Mouse (Mus musculus): ENCODE data around the gene Trpc4ap. TPM values are rescaled to one million over a fixed set of nuclear protein-coding genes. Genes with fewer than 3 reads are reported as not detected.
"Not testable (repeated sequence)": the region's sequence is repeated elsewhere in the genome, so short reads cannot be mapped to it uniquely, and the experiment has no call there.

Gene Trpc4ap
- total and polyA plus RNA-seq, 3 experiments = 60.4 to 187 (median 161) TPM

DNA sequence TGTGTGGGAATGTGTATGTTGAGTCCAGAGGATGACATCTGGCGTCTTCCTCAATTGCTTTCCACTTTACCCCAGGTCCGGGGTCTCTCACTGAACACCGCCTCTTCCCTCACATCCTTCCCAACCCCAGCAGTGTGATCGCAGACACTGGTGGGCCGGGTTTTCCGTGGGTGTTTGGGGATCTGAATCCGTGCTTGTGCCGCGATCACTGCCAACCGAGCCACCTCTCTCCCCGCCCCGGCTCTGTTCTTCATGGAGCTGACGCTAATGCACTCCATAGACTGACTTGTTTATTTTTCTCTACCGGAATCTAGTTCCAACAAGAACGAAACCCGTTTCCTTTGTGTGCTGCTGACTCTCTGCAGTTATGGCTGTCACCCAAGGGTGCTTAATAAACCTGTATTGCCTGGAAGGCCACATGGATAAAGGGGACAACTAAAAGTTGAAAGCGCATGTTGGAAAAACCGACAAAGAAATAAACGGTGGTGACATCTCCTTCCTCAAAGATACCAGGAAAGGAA lies 9.3 kb upstream of the Trpc4ap start:
- no peak overlapping the region for H3K9ac ChIP-seq (ENCODE audit: control insufficient read depth, low read depth, low read length, poor library complexity, severe bottlenecking)
- no peaks in the 10 kb centered on the region for H3K27me3 ChIP-seq (ENCODE audit: control insufficient read depth in 1 of 2, insufficient read depth in 2 of 2, low read length in 2 of 2)
- no peak overlapping the region for H3K4me3 ChIP-seq (ENCODE audit: control insufficient read depth in 1 of 2, insufficient read depth in 1 of 2, low read depth in 2 of 2, low read length in 2 of 2)
- no peaks in the 10 kb centered on the region; a peak in 1 of 4 replicates for H3K36me3 ChIP-seq (ENCODE audit: control insufficient read depth in 1 of 2, insufficient read depth in 2 of 2, low read length in 2 of 2)
- no peaks in the 10 kb centered on the region for H3K79me2 ChIP-seq (ENCODE audit: control insufficient read depth, insufficient read depth, low read length, poor library complexity)
- TF ChIP-seq MYC (IDR thresholded peaks at IDR 0.05; ENCODE audit: low read depth, low read length) (no peak), ZKSCAN1 (IDR thresholded peaks at IDR 0.05; ENCODE audit: low read depth, low read length) (no peak), RCOR1 (IDR thresholded peaks at IDR 0.05; ENCODE audit: low read depth, low read length) (no peak), CTCF (IDR thresholded peaks at IDR 0.05 in 2 of 3, conservative IDR thresholded peaks at IDR 0.05 in 1 of 3; ENCODE audit: control insufficient read depth in 1 of 3, insufficient read depth in 1 of 3, low read depth in 2 of 3, low read length in 3 of 3, poor library complexity in 1 of 3, severe bottlenecking in 1 of 3) (no peak), ZC3H11A (IDR thresholded peaks at IDR 0.05; ENCODE audit: low read depth, low read length) (no peak), E2F4 (IDR thresholded peaks at IDR 0.05; ENCODE audit: borderline replicate concordance, low read depth, low read length) (no peak), TAL1 (IDR thresholded peaks at IDR 0.05; ENCODE audit: low read length) (no peak), ETS1 (IDR thresholded peaks at IDR 0.05; ENCODE audit: low read depth, low read length) (no peak)
- no peak for DNase-seq (ENCODE audit: low read depth, low spot score)
- H3K27ac ChIP-seq (ENCODE audit: control insufficient read depth, low read depth, low read length) = no peak overlapping the region
- H3K9me3 ChIP-seq (replicated peaks; ENCODE audit: insufficient read depth, low read length) = no peaks in the 10 kb centered on the region
- H3K4me1 ChIP-seq (ENCODE audit: control insufficient read depth in 1 of 2, insufficient read depth in 2 of 2, low read length in 2 of 2) = peaks cover 0 to 3% of the 10 kb centered on the region in 2 experiments; a peak in 1 of 4 replicates

- not testable (repeated sequence) for H3K36me3 ChIP-seq (ENCODE audit: control insufficient read depth in 1 of 2, insufficient read depth in 2 of 2, low read length in 2 of 2); H3K27ac ChIP-seq (ENCODE audit: control insufficient read depth, low read depth, low read length); H3K9ac ChIP-seq (ENCODE audit: control insufficient read depth, low read depth, low read length, poor library complexity, severe bottlenecking); H3K79me2 ChIP-seq (ENCODE audit: control insufficient read depth, insufficient read depth, low read length, poor library complexity); H3K4me1 ChIP-seq (ENCODE audit: control insufficient read depth in 1 of 2, insufficient read depth in 2 of 2, low read length in 2 of 2); DNase-seq (ENCODE audit: low read depth, low spot score); H3K9me3 ChIP-seq (replicated peaks; ENCODE audit: insufficient read depth, low read length); H3K27me3 ChIP-seq (ENCODE audit: control insufficient read depth in 1 of 2, insufficient read depth in 2 of 2, low read length in 2 of 2); H3K4me3 ChIP-seq (ENCODE audit: control insufficient read depth in 1 of 2, insufficient read depth in 1 of 2, low read depth in 2 of 2, low read length in 2 of 2)
- peak; percentile 68 for TF ChIP-seq TBP (IDR thresholded peaks at IDR 0.05; ENCODE audit: low read depth, low read length)
Observed at GRCm38 (mm10) chr2:155698443-155698842, 6.3 kb upstream of the Trpc4ap start.

GRCm38 (mm10) chr2:155696851-155697250 lies 4.7 kb upstream of the Trpc4ap start:
- TF ChIP-seq POLR2A (IDR thresholded peaks at IDR 0.05; ENCODE audit: control insufficient read depth in 1 of 2, insufficient read depth in 1 of 2, low read depth in 1 of 2, low read length in 2 of 2, poor library complexity in 1 of 2) (no peak), ZMIZ1 (IDR thresholded peaks at IDR 0.05; ENCODE audit: low read depth, low read length) (no peak), USF1 (IDR thresholded peaks at IDR 0.05; ENCODE audit: low read depth, low read length) (no peak), E2F4 (IDR thresholded peaks at IDR 0.05; ENCODE audit: borderline replicate concordance, low read depth, low read length) (no peak), TBP (IDR thresholded peaks at IDR 0.05; ENCODE audit: low read depth, low read length) (no peak), CTCF (IDR thresholded peaks at IDR 0.05 in 2 of 3, conservative IDR thresholded peaks at IDR 0.05 in 1 of 3; ENCODE audit: control insufficient read depth in 1 of 3, insufficient read depth in 1 of 3, low read depth in 2 of 3, low read length in 3 of 3, poor library complexity in 1 of 3, severe bottlenecking in 1 of 3) (no peak), CHD2 (IDR thresholded peaks at IDR 0.05; ENCODE audit: low read length) (no peak), MXI1 (IDR thresholded peaks at IDR 0.05; ENCODE audit: low read depth, low read length) (no peak), POLR2AphosphoS5 (IDR thresholded peaks at IDR 0.05; ENCODE audit: borderline replicate concordance, low read depth, low read length) (no peak), POLR2AphosphoS2 (IDR thresholded peaks at IDR 0.05; ENCODE audit: low read length) (no peak), NRF1 (IDR thresholded peaks at IDR 0.05; ENCODE audit: insufficient read depth, low read depth, low read length, poor library complexity, severe bottlenecking) (no peak), HCFC1 (IDR thresholded peaks at IDR 0.05; ENCODE audit: low read depth, low read length) (no peak), JUND (IDR thresholded peaks at IDR 0.05; ENCODE audit: low read depth, low read length) (no peak), NELFE (IDR thresholded peaks at IDR 0.05; ENCODE audit: low read depth, low read length) (no peak), ZKSCAN1 (IDR thresholded peaks at IDR 0.05; ENCODE audit: low read depth, low read length) (no peak), TAL1 (IDR thresholded peaks at IDR 0.05; ENCODE audit: low read length) (no peak), MAFK (IDR thresholded peaks at IDR 0.05; ENCODE audit: borderline replicate concordance, low read depth, low read length) (no peak), MAZ (IDR thresholded peaks at IDR 0.05; ENCODE audit: low read depth, low read length) (no peak)
- Histone ChIP-seq H3K36me3 (ENCODE audit: control insufficient read depth in 1 of 2, insufficient read depth in 2 of 2, low read length in 2 of 2) (peaks cover 0 to 2% of the 10 kb centered on the region in 2 experiments; a peak in 1 of 4 replicates), H3K4me1 (ENCODE audit: control insufficient read depth in 1 of 2, insufficient read depth in 2 of 2, low read length in 2 of 2) (peaks cover 0 to 3% of the 10 kb centered on the region in 2 experiments; a peak in 1 of 4 replicates), H3K79me2 (ENCODE audit: control insufficient read depth, insufficient read depth, low read length, poor library complexity) (peaks cover 3% of the 10 kb centered on the region), H3K9me3 (replicated peaks; ENCODE audit: insufficient read depth, low read length) (no peaks in the 10 kb centered on the region), H3K4me3 (ENCODE audit: control insufficient read depth in 1 of 2, insufficient read depth in 1 of 2, low read depth in 2 of 2, low read length in 2 of 2) (no peak overlapping the region; a peak in 1 of 4 replicates), H3K27ac (ENCODE audit: control insufficient read depth, low read depth, low read length) (no peak overlapping the region), H3K27me3 (ENCODE audit: control insufficient read depth in 1 of 2, insufficient read depth in 2 of 2, low read length in 2 of 2) (no peaks in the 10 kb centered on the region), H3K9ac (ENCODE audit: control insufficient read depth, low read depth, low read length, poor library complexity, severe bottlenecking) (no peak overlapping the region)
- peak; percentile 20 for DNase-seq (ENCODE audit: low read depth, low spot score)
